13 mouse cellular contexts compared by ENCODE assay signal in the genomic region with DNA sequence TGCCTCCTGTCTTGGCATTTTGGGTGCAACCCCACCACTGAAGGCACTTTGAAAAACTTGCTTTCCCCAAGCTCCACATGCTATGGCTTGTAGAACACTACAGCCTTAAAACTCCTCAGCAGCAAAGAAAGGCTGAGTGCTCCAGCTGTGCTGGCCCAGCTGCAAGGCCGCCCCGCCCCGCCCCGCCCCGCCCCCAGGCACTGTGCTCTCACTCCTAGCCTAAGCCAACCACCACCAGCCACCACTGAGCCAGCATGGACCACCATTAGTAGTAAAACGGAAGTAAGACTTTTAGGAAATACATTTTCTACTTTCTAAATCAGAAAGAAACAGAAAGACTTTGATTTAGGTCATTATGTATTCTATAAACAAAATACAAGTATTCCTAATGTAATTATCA. TPM values are rescaled to one million over a fixed set of nuclear protein-coding genes. Genes with fewer than 3 reads are reported as not detected.
DNase-seq lines count a peak whose midpoint lies in the region; ATAC-seq and TF ChIP-seq lines count a peak whose summit lies in the region.
"Had no signal": no experiment of that assay in that cellular context is flagged by ENCODE, and none has a peak within 500 bp of the region (broad histone marks: within the 10 kb centered on the region; RNA-seq: fewer than 3 reads in every experiment).

No protein-coding gene starts in this region.

- H3K36me3 ChIP-seq in MEL (ENCODE audit: control insufficient read depth in 1 of 2, insufficient read depth in 2 of 2, low read length in 2 of 2), result peaks cover 4 to 38% of the 10 kb centered on the region in 2 experiments; a peak in 2 of 4 replicates
- H3K36me3 ChIP-seq: hindbrain, embryonic 12.5 days; midbrain, embryonic 12.5 days had no signal

- H3K4me3 ChIP-seq in MEL (ENCODE audit: control insufficient read depth in 1 of 2, insufficient read depth in 1 of 2, low read depth in 2 of 2, low read length in 2 of 2), result no peak overlapping the region
- H3K4me3 ChIP-seq: hindbrain, embryonic 12.5 days; midbrain, embryonic 12.5 days had no signal

- no peaks in the 10 kb centered on the region for H3K9me3 ChIP-seq in MEL (replicated peaks; ENCODE audit: insufficient read depth, low read length)
- H3K9me3 ChIP-seq: hindbrain, embryonic 12.5 days; midbrain, embryonic 12.5 days had no signal

- TF ChIP-seq CTCF in MEL (IDR thresholded peaks at IDR 0.05 in 2 of 3, conservative IDR thresholded peaks at IDR 0.05 in 1 of 3; ENCODE audit: control insufficient read depth in 1 of 3, insufficient read depth in 1 of 3, low read depth in 2 of 3, low read length in 3 of 3, poor library complexity in 1 of 3, severe bottlenecking in 1 of 3), result no peak

- intact Hi-C loops in gastrocnemius, postnatal 14 days (cut with DNase I; ENCODE audit: low total_unique reads), result no loop called here

- TF ChIP-seq EP300 in MEL (IDR thresholded peaks at IDR 0.05; ENCODE audit: low read depth in 1 of 2, low read length in 2 of 2), result no peak

- no peak for TF ChIP-seq RAD21 in MEL (IDR thresholded peaks at IDR 0.05; ENCODE audit: low read depth, low read length)

- no peaks in the 10 kb centered on the region for H3K27me3 ChIP-seq in MEL (ENCODE audit: control insufficient read depth in 1 of 2, insufficient read depth in 2 of 2, low read length in 2 of 2)
- H3K27me3 ChIP-seq: hindbrain, embryonic 12.5 days; midbrain, embryonic 12.5 days had no signal

- H3K79me2 ChIP-seq in MEL (ENCODE audit: control insufficient read depth, insufficient read depth, low read length, poor library complexity), result peaks cover 49% of the 10 kb centered on the region

- H3K4me1 ChIP-seq in MEL (ENCODE audit: control insufficient read depth in 1 of 2, insufficient read depth in 2 of 2, low read length in 2 of 2), result peaks cover 17 to 20% of the 10 kb centered on the region in 2 experiments
- H3K4me1 ChIP-seq: hindbrain, embryonic 12.5 days; midbrain, embryonic 12.5 days had no signal

- H3K27ac ChIP-seq in MEL (ENCODE audit: control insufficient read depth, low read depth, low read length), result no peak overlapping the region
- H3K27ac ChIP-seq: hindbrain, embryonic 12.5 days; midbrain, embryonic 12.5 days had no signal

- H3K9ac ChIP-seq in MEL (ENCODE audit: control insufficient read depth, low read depth, low read length, poor library complexity, severe bottlenecking), result no peak overlapping the region
- H3K9ac ChIP-seq: hindbrain, embryonic 12.5 days; midbrain, embryonic 12.5 days had no signal

- DNase-seq in MEL (ENCODE audit: low read depth, low spot score) (peak; percentile 68), liver (peak; percentile 48)
- DNase-seq in spleen, adult 18-20 months, result no peak
- DNase-seq in gastrocnemius, postnatal 14 days, result no peak
- DNase-seq: kidney, adult 18-20 months; kidney, postnatal 36 days; layer of hippocampus, postnatal 36 days; lung, postnatal 14 days had no signal

- ATAC-seq in CD4-positive, CD25-positive, alpha-beta regulatory T cell, adult 4 months, result peak; percentile 45
- ATAC-seq in megakaryocyte-erythroid progenitor cell, adult 5-6 weeks (replicated peaks; ENCODE audit: low FRiP score, low TSS enrichment, poor library complexity, severe bottlenecking), result peak; percentile 87
- ATAC-seq in monocyte, adult 5-6 weeks (replicated peaks; ENCODE audit: insufficient number of reproducible peaks, low FRiP score, low TSS enrichment, poor library complexity, severe bottlenecking), result no peak

- no peak for TF ChIP-seq POLR2A in MEL (IDR thresholded peaks at IDR 0.05; ENCODE audit: control insufficient read depth in 1 of 2, insufficient read depth in 1 of 2, low read depth in 1 of 2, low read length in 2 of 2, poor library complexity in 1 of 2)

TF ChIP-seq in MEL, 35 proteins besides CTCF, POLR2A, EP300 and RAD21:
- no peak for TF ChIP-seq ETS1 (IDR thresholded peaks at IDR 0.05; ENCODE audit: low read depth, low read length)
- TF ChIP-seq SIN3A (IDR thresholded peaks at IDR 0.05; ENCODE audit: low read length), result 0 out of 2 replicates have a peak, but pooled peaks have one; percentile 23

RNA-seq across cellular contexts. Expression of a gene that starts 23.4 kb away (rescaled TPM):
- 10 to 100 TPM; 49.6 to 51.7 TPM for polyA plus RNA-seq in CD4-positive, CD25-positive, alpha-beta regulatory T cell, adult 4 months (2017; shearing (Covaris generic))
- total RNA-seq in MEL (2012; rRNA removed), result 21.8 and 26.4 TPM in 2 replicates
- 10 to 100 TPM; 35.6 to 66.3 TPM for polyA plus RNA-seq in MEL (2012; ENCODE audit: insufficient read depth in 1 of 2, insufficient read length in 2 of 2, low read depth in 1 of 2, low replicate concordance in 2 of 2, missing spikeins in 1 of 2)
- total RNA-seq in megakaryocyte-erythroid progenitor cell, adult 5-6 weeks (2014; fragmentation: Nextera tagmentation), result 52.5 and 57.2 TPM in 2 replicates
- 48.6 and 61.0 TPM in 2 replicates for total RNA-seq in megakaryocyte-erythroid progenitor cell, adult 5-6 weeks (2017)
- total RNA-seq in gastrocnemius, postnatal 14 days (2021), result 10 to 100 TPM; 21.9 to 23.1 TPM
- total RNA-seq in monocyte, adult 5-6 weeks (2017), result 61.4 to 103 TPM (median 61.8 TPM) in 3 replicates

Comparison
In these comparisons a context has a peak if more than half of its experiments do, and no peak if none do; other contexts are left out.
1. DNase-seq: peak in MEL (single experiment) and liver (single experiment); none in spleen, adult 18-20 months (0 of 2) and gastrocnemius, postnatal 14 days (single experiment).